Mouse (Mus musculus) embryonic facial prominence, embryonic 14.5 days (tissue): ENCODE measurements around the gene Ptprn2. TPM values are rescaled to one million over a fixed set of nuclear protein-coding genes. Genes with fewer than 3 reads are reported as not detected.
A peak's percentile ranks its signal among the peaks of the same experiment; 100 is the strongest.

Source experiments
- ATAC-seq: fragments of 200-750 bp; cut with Nextera tagmentation; 2 replicates; pipeline ENCODE4 v1.8.0; 2017; ENCODE audit warnings: low read depth, moderate number of reproducible peaks, moderate TSS enrichment
- DNase-seq: peaks from one replicate; pipeline ENCODE4 v3.0.0-alpha.2; 2015; ENCODE audit warnings: low spot score
- H3K27ac ChIP-seq: fragments of 300-500 bp; sonication (generic); replicated peaks from 2 replicates; pipeline ENCODE4 v1.5.1; 2014; ENCODE audit warnings: low read depth, mild to moderate bottlenecking, low read length, moderate library complexity
- H3K27me3 ChIP-seq: fragments of 300-500 bp; sonication (generic); replicated peaks from 2 replicates; pipeline ENCODE4 v1.6.1; 2014; ENCODE audit warnings: low read length; ENCODE audit not compliant: control insufficient read depth, insufficient read depth
- H3K36me3 ChIP-seq: fragments of 300-500 bp; sonication (generic); 2 replicates; pipeline ENCODE4 v1.6.1; 2014; ENCODE audit warnings: low read length, mixed read lengths; ENCODE audit not compliant: control insufficient read depth, insufficient read depth
- H3K4me1 ChIP-seq: fragments of 300-500 bp; sonication (generic); 2 replicates; pipeline ENCODE4 v1.6.1; 2014; ENCODE audit warnings: antibody characterized with exemption, low read length; ENCODE audit not compliant: control insufficient read depth, insufficient read depth
- H3K4me2 ChIP-seq: fragments of 300-500 bp; sonication (generic); 2 replicates; pipeline ENCODE4 v1.6.1; 2014; ENCODE audit warnings: low read depth, mild to moderate bottlenecking, low read length, moderate library complexity, mixed read lengths
- H3K4me3 ChIP-seq: fragments of 300-500 bp; sonication (generic); 2 replicates; pipeline ENCODE4 v1.5.1; 2014; ENCODE audit warnings: low read depth, mild to moderate bottlenecking, low read length
- H3K9ac ChIP-seq: fragments of 300-500 bp; sonication (generic); 2 replicates; pipeline ENCODE4 v1.6.1; 2014; ENCODE audit warnings: low read depth, mild to moderate bottlenecking, low read length, moderate library complexity, mixed read lengths
- H3K9me3 ChIP-seq: fragments of 300-500 bp; sonication (generic); 2 replicates; pipeline ENCODE4 v1.6.1; 2016; ENCODE audit warnings: low read length; ENCODE audit not compliant: control insufficient read depth
- WGBS: fragments of 180-500 bp; shearing (Covaris S2); extraction: QIAGEN DNeasy Blood & Tissue Kit; methylation state at CpG from one replicate; pipeline ENCODE4 v1.1.7; 2014; 5-methylcytosine and 5-hydroxymethylcytosine counted together
- polyA plus RNA-seq: library from polyadenylated mRNA; unstranded; fragments of >200 nt; fragmentation: Nextera tagmentation; extraction: Ambion mirVana; gene quantifications from 2 replicates; pipeline ENCODE4 v1.2.1, GENCODE M21; 2014

The Ptprn2 gene
- polyA plus RNA-seq, 1 experiment from 2014 or later = 0.65 TPM

DNA sequence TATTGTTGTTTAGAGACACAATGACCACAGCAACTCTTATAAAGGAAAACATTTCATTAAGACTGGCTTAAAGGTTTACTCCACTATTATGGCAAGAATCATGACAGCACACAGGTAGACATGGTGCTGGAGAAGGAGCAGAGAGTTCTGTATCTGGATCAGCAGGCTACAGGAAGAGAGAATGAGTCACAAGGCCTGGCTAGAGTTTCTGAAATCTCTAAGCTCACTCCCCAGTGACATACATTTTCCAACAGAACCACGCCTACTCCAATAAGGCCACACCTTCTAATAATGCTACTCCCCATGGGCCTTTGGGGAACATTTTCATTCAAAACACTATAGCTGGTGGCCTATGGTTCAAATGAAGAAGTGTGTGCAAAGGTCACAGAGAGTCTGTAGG is 53.8 kb downstream of the Ptprn2 start:
- H3K4me3 ChIP-seq = no peak overlapping the region
- no peak overlapping the region for H3K27ac ChIP-seq
- no peaks in the 10 kb centered on the region for H3K36me3 ChIP-seq
- WGBS = 72% methylated on average over 1 of the region's 1 CpGs
- H3K9ac ChIP-seq = no peak overlapping the region
- DNase-seq = no peak
- H3K4me1 ChIP-seq = no peaks in the 10 kb centered on the region
- no peak overlapping the region for H3K4me2 ChIP-seq
- H3K9me3 ChIP-seq = no peaks in the 10 kb centered on the region
- ATAC-seq = no peak
- no peaks in the 10 kb centered on the region for H3K27me3 ChIP-seq

DNA sequence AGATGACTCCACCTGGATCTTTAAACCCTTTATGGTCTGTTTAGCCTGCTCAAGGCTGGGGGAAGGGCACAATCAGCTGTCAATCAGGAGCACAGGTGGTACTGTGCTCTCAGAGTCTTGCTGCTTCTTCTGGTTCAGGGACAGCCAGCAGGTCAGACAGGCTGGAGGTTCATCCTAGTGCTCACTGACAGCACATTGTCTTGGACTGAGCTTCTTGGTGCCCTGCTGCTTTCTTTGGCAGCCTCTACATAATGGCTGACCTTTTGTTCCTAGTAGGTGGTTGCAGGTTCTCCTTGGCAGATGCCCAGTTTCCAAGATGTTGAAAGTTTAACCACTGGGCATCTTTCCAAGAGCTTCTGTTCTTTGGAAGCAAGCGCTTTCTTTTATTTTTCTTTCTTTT is 55.1 kb downstream of the Ptprn2 start:
- Histone ChIP-seq H3K9me3 (no peaks in the 10 kb centered on the region), H3K36me3 (no peaks in the 10 kb centered on the region), H3K27me3 (no peaks in the 10 kb centered on the region), H3K4me1 (no peaks in the 10 kb centered on the region), H3K27ac (no peak overlapping the region), H3K4me2 (no peak overlapping the region), H3K4me3 (no peak overlapping the region), H3K9ac (no peak overlapping the region)
- peak; percentile 34 for DNase-seq
- ATAC-seq = no peak
- WGBS = 70% methylated on average over 1 of the region's 1 CpGs

DNA sequence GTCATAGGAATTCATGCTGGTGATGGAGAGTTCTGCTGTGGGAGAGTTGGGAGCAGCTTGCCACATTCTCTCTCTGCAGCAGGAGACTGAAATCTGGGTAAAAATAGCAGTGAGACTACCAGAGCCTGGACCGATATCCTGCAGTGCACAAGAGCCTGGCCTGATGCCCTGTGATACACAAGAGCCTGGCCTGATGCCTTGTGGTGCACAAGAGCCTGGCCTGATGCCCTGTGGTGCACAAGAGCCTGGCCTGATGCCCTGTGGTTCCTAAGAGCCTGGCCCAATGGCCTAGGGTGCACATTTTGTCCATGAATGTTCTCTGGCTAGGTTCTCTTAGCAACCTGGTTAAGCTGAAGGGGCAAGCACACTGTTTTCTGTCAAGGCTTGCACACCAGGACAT is 64.5 kb downstream of the Ptprn2 start:
- Histone ChIP-seq H3K36me3 (no peaks in the 10 kb centered on the region), H3K4me3 (no peak overlapping the region), H3K9ac (no peak overlapping the region), H3K4me1 (no peaks in the 10 kb centered on the region), H3K9me3 (no peaks in the 10 kb centered on the region), H3K27me3 (no peaks in the 10 kb centered on the region), H3K27ac (no peak overlapping the region), H3K4me2 (no peak overlapping the region)
- DNase-seq (peak; percentile 2), ATAC-seq (no peak)
- 71% methylated on average over 1 of the region's 1 CpGs for WGBS

DNA sequence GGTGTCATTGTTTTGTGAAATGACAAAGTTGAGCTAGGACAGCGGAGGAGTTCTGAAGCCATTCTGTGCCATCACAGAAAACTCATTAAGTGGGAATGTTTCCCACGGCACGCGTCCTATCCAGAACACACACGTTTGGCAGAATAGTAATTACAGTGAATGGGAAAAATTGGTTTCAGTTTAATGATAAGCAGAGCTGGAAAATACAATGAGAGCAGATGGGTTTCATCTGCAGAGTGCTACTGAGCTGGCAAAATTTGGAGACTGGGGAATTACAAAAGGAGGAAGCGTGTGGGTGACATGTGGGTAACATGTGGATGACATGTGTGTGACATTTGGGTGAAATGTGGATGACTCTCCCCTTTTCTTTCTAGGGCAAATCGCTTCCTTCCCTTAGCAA is 66.0 kb downstream of the Ptprn2 start:
- Histone ChIP-seq H3K4me1 (no peaks in the 10 kb centered on the region), H3K27me3 (no peaks in the 10 kb centered on the region), H3K4me3 (no peak overlapping the region), H3K36me3 (no peaks in the 10 kb centered on the region), H3K9ac (no peak overlapping the region), H3K9me3 (no peaks in the 10 kb centered on the region), H3K27ac (no peak overlapping the region), H3K4me2 (no peak overlapping the region)
- WGBS = 58% methylated on average over 7 of the region's 7 CpGs
- DNase-seq (no peak), ATAC-seq (no peak)

DNA sequence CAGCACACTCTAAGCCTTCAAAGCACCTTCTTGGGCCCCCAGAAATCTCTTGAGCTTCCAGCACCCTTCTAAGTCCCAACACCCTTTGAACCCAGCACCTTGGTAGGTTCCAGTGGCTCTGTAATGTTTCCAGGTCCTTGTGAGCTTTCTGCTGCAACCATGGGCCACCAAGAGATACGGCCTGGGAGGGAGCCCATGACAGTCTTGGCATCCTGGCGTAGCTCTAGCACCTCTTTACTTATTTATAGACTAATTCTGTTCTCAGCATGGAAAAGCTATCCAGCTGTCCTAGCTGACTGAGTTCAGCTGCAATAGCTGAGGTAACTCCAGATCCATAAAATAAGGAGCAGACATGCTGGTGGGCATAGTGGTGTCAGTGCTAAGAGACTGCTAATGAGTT is 66.8 kb downstream of the Ptprn2 start:
- ATAC-seq (no peak), DNase-seq (no peak)
- no peak overlapping the region for H3K27ac ChIP-seq
- no peak overlapping the region for H3K9ac ChIP-seq
- no peaks in the 10 kb centered on the region for H3K9me3 ChIP-seq
- H3K27me3 ChIP-seq = no peaks in the 10 kb centered on the region
- H3K36me3 ChIP-seq = no peaks in the 10 kb centered on the region
- H3K4me2 ChIP-seq = no peak overlapping the region
- no peaks in the 10 kb centered on the region for H3K4me1 ChIP-seq
- H3K4me3 ChIP-seq = no peak overlapping the region
- WGBS = 73% methylated on average over 2 of the region's 2 CpGs

DNA sequence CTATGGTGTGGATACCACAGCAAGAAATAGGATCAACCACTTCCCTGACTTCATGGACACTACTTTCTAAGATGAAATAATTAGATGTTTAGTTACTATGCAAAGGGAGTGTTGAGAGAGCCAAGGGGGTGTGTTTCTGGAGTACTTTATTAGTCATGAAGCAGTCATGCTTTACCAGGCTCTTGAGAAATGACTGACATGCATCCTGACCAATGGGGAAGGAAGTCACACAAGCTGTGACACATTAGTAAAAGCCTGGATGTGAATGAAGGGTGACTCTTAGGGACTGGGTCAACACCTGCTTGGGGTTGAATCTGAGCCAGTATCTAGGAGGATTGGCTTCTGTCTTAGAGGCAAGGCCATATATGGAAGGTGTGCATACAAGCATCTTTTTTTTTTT is 67.8 kb downstream of the Ptprn2 start:
- no peaks in the 10 kb centered on the region for H3K4me1 ChIP-seq

DNA sequence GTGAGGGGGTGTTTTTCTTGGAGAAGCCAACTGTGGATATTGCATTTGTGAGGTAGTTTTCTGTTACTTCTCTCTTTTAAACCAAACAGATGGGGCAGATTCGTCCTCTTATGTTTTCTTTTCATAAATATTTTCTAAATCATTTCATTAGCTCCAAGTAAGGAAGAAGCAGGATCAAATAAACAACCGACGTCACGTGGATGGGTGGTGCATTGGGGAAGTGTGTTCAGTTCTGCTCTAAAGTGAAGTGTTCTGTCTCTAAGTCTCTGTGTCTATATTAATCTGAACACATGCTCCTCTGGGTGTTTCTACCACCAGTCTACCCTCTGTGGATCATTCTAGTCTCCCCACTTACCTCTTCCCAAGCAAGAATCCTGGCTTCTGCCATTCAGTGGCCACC is 70.4 kb downstream of the Ptprn2 start:
- Histone ChIP-seq H3K9ac (no peak overlapping the region), H3K9me3 (no peaks in the 10 kb centered on the region), H3K27ac (no peak overlapping the region), H3K4me3 (no peak overlapping the region), H3K4me1 (no peaks in the 10 kb centered on the region), H3K4me2 (no peak overlapping the region), H3K36me3 (no peaks in the 10 kb centered on the region), H3K27me3 (no peaks in the 10 kb centered on the region)
- 79% methylated on average over 4 of the region's 4 CpGs for WGBS
- ATAC-seq (no peak), DNase-seq (no peak)

More for the DNA sequence above, 67.8 kb downstream of the Ptprn2 start:
- no peak for ATAC-seq
- H3K4me3 ChIP-seq = no peak overlapping the region
- no peaks in the 10 kb centered on the region for H3K9me3 ChIP-seq
- no peaks in the 10 kb centered on the region for H3K27me3 ChIP-seq
- no peak for DNase-seq
- no peak overlapping the region for H3K27ac ChIP-seq
- H3K36me3 ChIP-seq = no peaks in the 10 kb centered on the region
- no peak overlapping the region for H3K9ac ChIP-seq
- H3K4me2 ChIP-seq = no peak overlapping the region

DNA sequence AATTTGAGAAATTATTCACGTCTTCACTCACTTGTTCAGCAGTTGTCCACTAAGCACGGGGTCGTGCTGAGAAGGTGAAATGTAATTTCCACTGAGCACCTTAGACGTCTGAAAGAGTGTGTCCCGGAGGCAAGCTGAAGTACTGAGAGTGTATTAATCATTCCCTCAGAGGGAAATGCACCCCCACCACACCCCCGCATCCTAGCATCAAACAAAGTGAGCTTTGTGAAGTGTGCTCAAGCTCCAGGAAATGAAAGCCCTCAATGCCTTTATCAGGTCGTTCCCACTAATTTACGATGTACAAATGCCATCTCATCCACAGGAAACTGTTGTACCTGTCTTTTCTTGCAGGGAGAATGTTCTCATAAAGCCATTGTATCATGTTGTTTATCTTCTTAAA is 78.9 kb downstream of the Ptprn2 start:
- Histone ChIP-seq H3K27me3 (no peaks in the 10 kb centered on the region), H3K27ac (no peak overlapping the region)
- no peak for ATAC-seq

DNA sequence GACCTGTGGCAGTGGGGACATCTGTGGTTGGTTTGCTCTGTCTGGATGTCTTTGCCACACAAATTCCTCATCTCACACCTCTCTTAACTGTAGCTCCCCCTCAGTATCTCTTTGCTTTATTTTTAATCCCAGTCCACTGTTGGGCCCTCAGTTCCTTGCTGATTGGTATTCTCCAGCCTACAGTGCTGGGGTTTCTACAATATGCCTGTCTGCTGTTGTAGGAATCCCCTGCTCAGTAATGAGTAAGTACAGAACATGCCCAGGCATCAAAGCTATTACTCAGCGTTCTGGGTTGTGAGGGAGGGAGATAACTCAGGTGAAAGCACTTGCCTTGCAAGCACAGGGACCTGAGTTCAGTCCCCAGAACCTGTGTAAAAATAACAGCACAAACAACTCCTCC is 81.2 kb downstream of the Ptprn2 start:
- Histone ChIP-seq H3K9ac (no peak overlapping the region), H3K27me3 (no peaks in the 10 kb centered on the region), H3K9me3 (no peaks in the 10 kb centered on the region), H3K4me3 (no peak overlapping the region), H3K4me1 (no peaks in the 10 kb centered on the region), H3K4me2 (no peak overlapping the region), H3K36me3 (no peaks in the 10 kb centered on the region), H3K27ac (no peak overlapping the region)
- DNase-seq (no peak), ATAC-seq (no peak)
- 64% methylated on average over 1 of the region's 1 CpGs for WGBS

More for the DNA sequence above, 78.9 kb downstream of the Ptprn2 start:
- WGBS = 66% methylated on average over 8 of the region's 8 CpGs
- Histone ChIP-seq H3K4me2 (no peak overlapping the region), H3K9me3 (no peaks in the 10 kb centered on the region), H3K4me3 (no peak overlapping the region), H3K9ac (no peak overlapping the region), H3K36me3 (no peaks in the 10 kb centered on the region), H3K4me1 (no peaks in the 10 kb centered on the region)
- no peak for DNase-seq
